Mouse (Mus musculus) left cerebral cortex, postnatal 10 days (tissue): ENCODE results near the gene Gfod1. TPM values are rescaled to one million over a fixed set of nuclear protein-coding genes. Genes with fewer than 3 reads are reported as not detected.

Experiments used
- DNase-seq, 2 experiments: peaks; one replicate each; pipeline ENCODE4 v3.0.0; 2021 to 2022; ENCODE audit warnings: low spot score in 2 of 2, mixed read lengths in 1 of 2; ENCODE audit errors: extremely low spot score in 1 of 2
- intact Hi-C: fragments of 180-260 bp; cut with DNase I; formaldehyde crosslinking; loops from one replicate; pipeline ENCODE4 v1.15.1; 2025
- total RNA-seq, 2 experiments: library from RNA; stranded (reverse); gene quantifications; 2 replicates each; pipeline ENCODE4 v1.2.3; 2021

The Gfod1 gene
- total RNA-seq, 2 experiments from 2014 or later: 41.6 to 43.3 TPM

GRCm38 (mm10) chr13:43191741-43192192 lies 112.2 kb downstream of the Gfod1 start:
- DNase-seq: peak; percentile 40 to 66
- intact Hi-C loops: no loop called here

GRCm38 (mm10) chr13:43191290-43191689 lies 112.7 kb downstream of the Gfod1 start:
- no peak for DNase-seq

GRCm38 (mm10) chr13:43187736-43188135 lies 116.2 kb downstream of the Gfod1 start:
- intact Hi-C loops: loop anchor here (5.0 kb wide), 1 partner anchor 45 kb away; no protein-coding TSS in a partner anchor
- DNase-seq: no peak

More at GRCm38 (mm10) chr13:43191290-43191689, 112.7 kb downstream of the Gfod1 start:
- intact Hi-C loops: no loop called here

GRCm38 (mm10) chr13:43183248-43184055 lies 120.5 kb downstream of the Gfod1 start:
- intact Hi-C loops: loop anchor here (5.0 kb wide), 2 partner anchors 119 to 214 kb away; partner anchors contain the start of genes Gfod1 and Nol7

GRCm38 (mm10) chr13:43182465-43183201 lies 121.3 kb downstream of the Gfod1 start:
- intact Hi-C loops: loop anchor here (5.0 kb wide), 2 partner anchors 120 to 215 kb away; partner anchors contain the start of genes Gfod1 and Nol7
- DNase-seq: peak; percentile 85 to 86

More at GRCm38 (mm10) chr13:43183248-43184055, 120.5 kb downstream of the Gfod1 start:
- no peak for DNase-seq

- intact Hi-C loops: loop anchor here (5.0 kb wide), 2 partner anchors 121 to 216 kb away; partner anchors contain the start of genes Gfod1 and Nol7
- DNase-seq: no peak
Observed at GRCm38 (mm10) chr13:43181104-43181503, 122.9 kb downstream of the Gfod1 start.

- DNase-seq: no peak
- intact Hi-C loops: loop anchor here (10.0 kb wide), 1 partner anchor 377 kb away; no protein-coding TSS in a partner anchor
Observed at GRCm38 (mm10) chr13:43177317-43177716, 126.7 kb downstream of the Gfod1 start.

- no peak for DNase-seq
- intact Hi-C loops: loop anchor here (10.0 kb wide), 1 partner anchor 378 kb away; no protein-coding TSS in a partner anchor
Observed at GRCm38 (mm10) chr13:43176676-43177075, 127.3 kb downstream of the Gfod1 start.

- peak; percentile 75 to 86 for DNase-seq
- intact Hi-C loops: loop anchor here (10.0 kb wide), 1 partner anchor 382 kb away; no protein-coding TSS in a partner anchor
Observed at GRCm38 (mm10) chr13:43173262-43173661, 130.7 kb downstream of the Gfod1 start.

GRCm38 (mm10) chr13:43172036-43172713 lies 131.8 kb downstream of the Gfod1 start:
- DNase-seq: peak in 1 of 2 experiments; percentile 53
- intact Hi-C loops: loop anchor here (10.0 kb wide), 1 partner anchor 383 kb away; no protein-coding TSS in a partner anchor

GRCm38 (mm10) chr13:43171020-43171710 lies 132.8 kb downstream of the Gfod1 start, which contains the start of gene Tbc1d7:
Tbc1d7 (minus strand) TSS chr13:43171501.
- intact Hi-C loops: loop anchor here (10.0 kb wide), 1 partner anchor 384 kb away; no protein-coding TSS in a partner anchor

GRCm38 (mm10) chr13:43167721-43168120 lies 136.3 kb downstream of the Gfod1 start:
- DNase-seq: no peak
- intact Hi-C loops: no loop called here

More at GRCm38 (mm10) chr13:43171020-43171710, 132.8 kb downstream of the Gfod1 start, which contains the start of gene Tbc1d7:
- peak; percentile 97 to 99 for DNase-seq

- DNase-seq: no peak
- intact Hi-C loops: no loop called here
Observed at GRCm38 (mm10) chr13:43159429-43159828, 144.5 kb downstream of the Gfod1 start.

GRCm38 (mm10) chr13:43158281-43158680 lies 145.7 kb downstream of the Gfod1 start:
- DNase-seq: no peak
- intact Hi-C loops: no loop called here

- intact Hi-C loops: no loop called here
- no peak for DNase-seq
Observed at GRCm38 (mm10) chr13:43157370-43157769, 146.6 kb downstream of the Gfod1 start.

- intact Hi-C loops: no loop called here
Observed at GRCm38 (mm10) chr13:43152005-43152520, 151.9 kb downstream of the Gfod1 start.

GRCm38 (mm10) chr13:43149661-43150060 lies 154.3 kb downstream of the Gfod1 start:
- intact Hi-C loops: no loop called here

More at GRCm38 (mm10) chr13:43152005-43152520, 151.9 kb downstream of the Gfod1 start:
- no peak for DNase-seq

More at GRCm38 (mm10) chr13:43149661-43150060, 154.3 kb downstream of the Gfod1 start:
- no peak for DNase-seq
